Mouse (Mus musculus) liver, embryonic 11.5 days (tissue): ENCODE data around the gene AF067061. TPM values are rescaled to one million over a fixed set of nuclear protein-coding genes. Genes with fewer than 3 reads are reported as not detected.
"Not testable (repeated sequence)": the region's sequence is repeated elsewhere in the genome, so short reads cannot be mapped to it uniquely, and the experiment has no call there.

Experiments
- ATAC-seq: fragments of 200-750 bp; cut with Nextera tagmentation; replicated peaks from 2 replicates; pipeline ENCODE4 v1.8.0; 2017; ENCODE audit warnings: moderate number of reproducible peaks, mild to moderate bottlenecking, moderate TSS enrichment, moderate library complexity; ENCODE audit not compliant: low FRiP score
- DNase-seq: peaks from one replicate; pipeline ENCODE4 v3.0.0-alpha.2; 2017; ENCODE audit warnings: low spot score
- H3K27ac ChIP-seq: fragments of 300-500 bp; sonication (generic); 2 replicates; pipeline ENCODE4 v1.5.1; 2014; ENCODE audit warnings: mild to moderate bottlenecking, low read depth, low read length, control low read depth
- H3K27me3 ChIP-seq: fragments of 300-500 bp; sonication (generic); replicated peaks from 2 replicates; pipeline ENCODE4 v1.6.1; 2014; ENCODE audit warnings: low read length, mixed read lengths; ENCODE audit not compliant: control insufficient read depth, insufficient read depth
- H3K36me3 ChIP-seq: fragments of 300-500 bp; sonication (generic); 2 replicates; pipeline ENCODE4 v1.6.1; 2014; ENCODE audit warnings: mild to moderate bottlenecking, low read length, moderate library complexity, mixed read lengths; ENCODE audit not compliant: control insufficient read depth, insufficient read depth
- H3K4me1 ChIP-seq: fragments of 300-500 bp; sonication (generic); replicated peaks from 2 replicates; pipeline ENCODE4 v1.6.1; 2014; ENCODE audit warnings: low read length, mixed read lengths; ENCODE audit not compliant: control insufficient read depth, insufficient read depth
- H3K4me2 ChIP-seq: fragments of 300-500 bp; sonication (generic); 2 replicates; pipeline ENCODE4 v1.6.1; 2014; ENCODE audit warnings: mild to moderate bottlenecking, control low read depth, moderate library complexity
- H3K4me3 ChIP-seq: fragments of 300-500 bp; sonication (generic); 2 replicates; pipeline ENCODE4 v1.5.1; 2014; ENCODE audit warnings: low read depth, low read length, control low read depth
- H3K9ac ChIP-seq: fragments of 300-500 bp; sonication (generic); 2 replicates; pipeline ENCODE4 v1.6.1; 2014; ENCODE audit warnings: low read depth, low read length, control low read depth
- H3K9me3 ChIP-seq: fragments of 300-500 bp; sonication (generic); 2 replicates; pipeline ENCODE4 v1.6.1; 2016; ENCODE audit warnings: low read length, inconsistent platforms, mixed read lengths; ENCODE audit not compliant: control insufficient read depth
- WGBS: fragments of 180-500 bp; shearing (Covaris S2); extraction: QIAGEN DNeasy Blood & Tissue Kit; methylation state at CpG from one replicate; pipeline ENCODE4 v1.1.7; 2014; 5-methylcytosine and 5-hydroxymethylcytosine counted together
- polyA plus RNA-seq: library from polyadenylated mRNA; unstranded; fragments of >200 nt; fragmentation: Nextera tagmentation; extraction: Ambion mirVana; gene quantifications from 2 replicates; pipeline ENCODE4 v1.2.1, GENCODE M21; 2014

AF067061 gene
- polyA plus RNA-seq, 1 experiment from 2014 or later = not detected

GRCm38 (mm10) chr13:120258817-120259658 is 3.9 kb upstream of the AF067061 start:
- not testable (repeated sequence) for H3K4me3 ChIP-seq, H3K27ac ChIP-seq, DNase-seq, H3K4me2 ChIP-seq, H3K9me3 ChIP-seq, H3K36me3 ChIP-seq, H3K4me1 ChIP-seq, H3K27me3 ChIP-seq, H3K9ac ChIP-seq, ATAC-seq
- WGBS = 81% methylated on average over 3 of the region's 3 CpGs

- not testable (repeated sequence) for H3K27me3 ChIP-seq, H3K27ac ChIP-seq, ATAC-seq, H3K36me3 ChIP-seq, H3K4me1 ChIP-seq, H3K9me3 ChIP-seq, H3K4me3 ChIP-seq, H3K9ac ChIP-seq, DNase-seq, H3K4me2 ChIP-seq
- 76% methylated on average over 3 of the region's 3 CpGs for WGBS
Observed at GRCm38 (mm10) chr13:120259718-120260117, 3.2 kb upstream of the AF067061 start.

GRCm38 (mm10) chr13:120277837-120278236 is 14.9 kb downstream of the AF067061 start:
- H3K4me2 ChIP-seq, ATAC-seq, H3K36me3 ChIP-seq, DNase-seq, H3K9ac ChIP-seq, H3K4me1 ChIP-seq, H3K4me3 ChIP-seq, H3K9me3 ChIP-seq, H3K27ac ChIP-seq, H3K27me3 ChIP-seq: not testable (repeated sequence)
- 37% methylated on average over 2 of the region's 2 CpGs for WGBS

GRCm38 (mm10) chr13:120278784-120279183 is 15.9 kb downstream of the AF067061 start:
- Histone ChIP-seq H3K4me3 (no peak overlapping the region), H3K4me2 (no peak overlapping the region), H3K27ac (no peak overlapping the region), H3K27me3 (no peaks in the 10 kb centered on the region), H3K36me3 (no peaks in the 10 kb centered on the region), H3K9me3 (no peaks in the 10 kb centered on the region), H3K9ac (no peak overlapping the region), H3K4me1 (no peaks in the 10 kb centered on the region)
- WGBS = 82% methylated on average over 9 of the region's 9 CpGs
- ATAC-seq = no peak
- no peak for DNase-seq

GRCm38 (mm10) chr13:120299324-120299894 is 36.5 kb downstream of the AF067061 start:
- Histone ChIP-seq H3K27ac (no peak overlapping the region), H3K4me2 (no peak overlapping the region), H3K9ac (no peak overlapping the region), H3K4me3 (no peak overlapping the region), H3K36me3 (no peaks in the 10 kb centered on the region), H3K9me3 (no peaks in the 10 kb centered on the region), H3K4me1 (no peaks in the 10 kb centered on the region), H3K27me3 (no peaks in the 10 kb centered on the region)
- ATAC-seq (no peak), DNase-seq (no peak)
- WGBS = 55% methylated on average over 1 of the region's 1 CpGs

- Histone ChIP-seq H3K27me3 (no peaks in the 10 kb centered on the region), H3K36me3 (no peaks in the 10 kb centered on the region), H3K4me3 (no peak within 1 kb of the TSS), H3K27ac (no peak within 1 kb of the TSS), H3K4me1 (no peaks in the 10 kb centered on the region), H3K9me3 (no peaks in the 10 kb centered on the region), H3K4me2 (no peak within 1 kb of the TSS), H3K9ac (no peak within 1 kb of the TSS)
- DNase-seq (no peak), ATAC-seq (no peak)
- WGBS = 35% methylated on average over 2 of the region's 2 CpGs
Observed at GRCm38 (mm10) chr13:120299991-120300442, 37.1 kb downstream of the AF067061 start, which contains the start of gene BC147527. Gene BC147527 (plus strand): TSS chr13:120300392.

GRCm38 (mm10) chr13:120300853-120301252 is 37.9 kb downstream of the AF067061 start:
- no peak overlapping the region for H3K27ac ChIP-seq
- WGBS = 82% methylated on average over 4 of the region's 4 CpGs
- no peak overlapping the region for H3K9ac ChIP-seq
- H3K9me3 ChIP-seq = no peaks in the 10 kb centered on the region
- H3K4me2 ChIP-seq = no peak overlapping the region
- no peak for ATAC-seq
- H3K27me3 ChIP-seq = no peaks in the 10 kb centered on the region
- no peaks in the 10 kb centered on the region for H3K36me3 ChIP-seq
- H3K4me1 ChIP-seq = no peaks in the 10 kb centered on the region
- DNase-seq = no peak
- no peak overlapping the region for H3K4me3 ChIP-seq

- H3K36me3 ChIP-seq = no peaks in the 10 kb centered on the region
- no peak overlapping the region for H3K27ac ChIP-seq
- H3K9me3 ChIP-seq = no peaks in the 10 kb centered on the region
- DNase-seq (no peak), ATAC-seq (no peak)
- WGBS = 67% methylated on average over 4 of the region's 4 CpGs
- no peak overlapping the region for H3K4me2 ChIP-seq
- H3K9ac ChIP-seq = no peak overlapping the region
- no peak overlapping the region for H3K4me3 ChIP-seq
- no peaks in the 10 kb centered on the region for H3K4me1 ChIP-seq
- no peaks in the 10 kb centered on the region for H3K27me3 ChIP-seq
Observed at GRCm38 (mm10) chr13:120310749-120311148, 47.8 kb downstream of the AF067061 start.

- H3K36me3 ChIP-seq = no peaks in the 10 kb centered on the region
- DNase-seq (no peak), ATAC-seq (no peak)
- no peak overlapping the region for H3K4me3 ChIP-seq
- no peak overlapping the region for H3K27ac ChIP-seq
- no peaks in the 10 kb centered on the region for H3K4me1 ChIP-seq
- H3K9ac ChIP-seq = no peak overlapping the region
- no peaks in the 10 kb centered on the region for H3K27me3 ChIP-seq
- 37% methylated on average over 14 of the region's 14 CpGs for WGBS
- no peaks in the 10 kb centered on the region for H3K9me3 ChIP-seq
- no peak overlapping the region for H3K4me2 ChIP-seq
Observed at GRCm38 (mm10) chr13:120313584-120313983, 50.7 kb downstream of the AF067061 start.
